Mouse (Mus musculus): ENCODE results near the gene Kpna4.

Gene Kpna4

DNA sequence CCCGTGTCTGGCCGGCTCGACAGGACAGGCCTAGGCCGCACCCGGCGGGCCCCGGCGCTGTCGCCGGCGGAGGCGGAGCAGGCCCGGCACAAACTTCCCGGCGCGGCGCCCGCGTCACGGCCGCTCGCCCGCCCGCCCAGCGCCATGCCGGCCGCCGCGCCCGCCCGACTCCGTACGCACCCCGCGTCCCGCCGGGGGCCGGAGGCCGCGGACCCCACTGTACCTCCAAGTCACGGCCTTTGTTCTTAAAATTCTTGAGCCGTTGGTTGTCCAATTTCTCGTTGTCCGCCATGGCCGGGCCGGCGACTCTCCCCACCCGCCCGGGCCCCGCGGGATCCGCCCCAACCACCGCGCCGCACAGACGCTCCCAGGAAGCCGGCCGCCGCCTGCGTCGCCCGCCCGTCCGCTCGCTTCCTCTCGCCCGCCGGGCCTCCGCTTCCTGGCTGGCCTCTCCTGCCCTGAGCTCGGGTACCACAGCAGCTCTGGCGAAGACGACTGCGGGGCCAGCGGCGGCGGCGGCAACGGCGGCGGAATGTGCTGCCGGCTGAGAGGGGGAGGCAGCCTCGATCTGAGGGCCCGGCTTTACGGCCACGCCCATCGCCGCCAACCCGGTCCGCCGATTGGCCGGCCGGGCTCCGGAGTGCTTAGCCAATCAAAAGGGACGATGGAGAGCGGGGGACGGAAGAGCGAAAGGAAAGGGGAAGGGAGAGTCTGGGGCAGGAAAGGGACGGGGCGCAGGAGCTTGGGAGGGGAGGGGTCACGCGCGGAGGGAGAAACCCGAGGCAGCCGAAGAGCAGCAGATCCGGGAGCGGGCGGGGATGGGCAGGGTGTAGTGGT, at the start of gene Kpna4:
Gene Kpna4 (minus strand): TSS at position 605 of the 837 bp plus-strand sequence.
- peak; percentile 99 for DNase-seq

DNA sequence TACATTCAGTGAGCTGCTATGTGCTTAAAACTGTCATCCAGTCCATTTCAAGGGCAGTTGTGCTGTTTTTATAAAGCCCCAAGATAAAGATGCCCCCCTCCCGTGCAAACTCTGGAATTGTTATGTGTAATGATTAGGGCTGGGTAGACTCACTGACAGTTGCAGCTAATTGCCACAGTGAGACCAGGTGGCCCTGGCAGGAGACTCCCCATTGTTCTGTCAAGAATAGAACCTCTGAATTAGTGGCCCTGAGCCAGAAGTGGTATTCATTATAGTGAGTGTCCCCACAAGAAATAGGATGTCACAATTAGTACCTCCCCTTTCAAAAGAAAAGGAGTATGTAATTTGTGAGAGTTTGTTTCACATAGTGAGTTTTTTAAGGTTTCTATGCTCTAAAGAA, 48.3 kb upstream of the Kpna4 start:
- DNase-seq: peak; percentile 92

DNA sequence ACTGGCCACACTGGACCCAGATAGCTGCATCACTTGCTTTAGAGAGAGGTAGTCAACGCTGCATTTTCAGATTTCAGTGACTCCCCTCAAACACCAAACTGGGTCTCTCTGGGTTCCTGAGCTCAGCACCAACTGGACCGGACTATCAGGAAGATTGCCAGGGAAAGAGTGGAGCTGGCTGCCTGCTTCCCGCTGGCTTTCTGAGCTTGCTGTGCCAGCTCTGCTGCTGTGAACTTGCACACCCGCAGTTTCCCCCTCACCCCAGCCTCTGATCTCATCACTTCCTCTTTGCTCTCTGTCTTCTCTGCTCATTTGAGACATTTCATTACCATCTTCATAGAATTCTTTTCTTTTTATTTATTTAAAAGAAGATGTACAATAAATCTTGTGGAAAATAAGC, 44.2 kb upstream of the Kpna4 start:
- no peak for DNase-seq

DNA sequence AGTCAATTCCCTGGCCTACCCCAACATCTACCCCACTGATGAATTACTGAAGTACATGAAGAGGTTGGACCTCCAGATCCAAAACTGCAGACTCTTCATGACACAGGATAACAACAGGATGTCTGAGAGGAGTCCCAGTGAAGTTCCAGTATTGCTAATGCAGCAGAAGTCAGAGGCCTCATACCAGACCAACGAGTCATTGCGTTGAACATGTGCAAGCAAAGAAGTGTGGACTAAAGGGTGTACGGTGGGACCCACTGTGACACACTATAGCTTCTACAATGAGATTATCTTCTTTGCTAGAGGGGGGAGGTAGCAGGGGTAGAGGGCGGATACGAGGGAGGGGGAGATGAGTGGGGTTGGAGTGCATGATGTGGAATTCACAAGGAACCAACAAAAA, 42.9 kb upstream of the Kpna4 start:
- no peak for DNase-seq

DNA sequence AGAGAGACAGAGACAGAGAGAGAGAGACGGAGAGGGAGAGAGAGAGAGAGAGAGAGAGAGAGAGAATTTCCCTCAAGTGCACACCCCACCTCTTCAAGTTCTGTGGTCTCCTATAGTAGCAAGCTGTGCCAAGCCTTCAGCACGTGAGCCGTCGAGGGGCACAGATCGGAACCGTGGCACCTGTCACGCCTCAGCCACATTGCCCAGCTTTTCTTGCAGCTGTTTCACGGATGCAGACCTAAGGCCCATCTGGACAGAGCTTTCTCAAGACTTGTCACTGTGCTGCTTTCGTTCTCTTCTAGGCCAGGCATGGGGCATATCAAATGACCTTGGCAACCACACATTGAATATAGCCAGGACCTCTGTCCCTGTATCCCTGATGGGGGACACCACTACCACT, 41.8 kb upstream of the Kpna4 start:
- DNase-seq: no peak

DNA sequence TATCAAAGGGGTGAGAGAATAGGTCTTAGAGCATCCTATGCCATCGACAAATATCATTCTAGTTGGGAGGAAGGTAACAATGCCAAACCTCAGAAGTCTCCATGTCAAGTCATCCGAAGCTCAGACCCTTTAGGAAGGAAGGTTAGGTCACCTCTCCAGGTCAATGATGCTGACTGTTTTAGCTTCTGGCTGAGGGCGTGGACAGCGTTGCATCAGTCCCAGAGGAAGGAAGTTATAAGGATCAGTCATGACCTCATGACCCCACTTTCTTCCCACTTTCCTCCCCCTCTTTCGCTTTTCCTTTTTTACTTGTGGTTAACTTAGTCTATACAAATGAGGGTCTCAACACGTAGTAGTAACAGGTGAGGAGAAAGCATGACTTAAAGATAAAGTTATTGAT, 36.1 kb upstream of the Kpna4 start:
- no peak for DNase-seq

DNA sequence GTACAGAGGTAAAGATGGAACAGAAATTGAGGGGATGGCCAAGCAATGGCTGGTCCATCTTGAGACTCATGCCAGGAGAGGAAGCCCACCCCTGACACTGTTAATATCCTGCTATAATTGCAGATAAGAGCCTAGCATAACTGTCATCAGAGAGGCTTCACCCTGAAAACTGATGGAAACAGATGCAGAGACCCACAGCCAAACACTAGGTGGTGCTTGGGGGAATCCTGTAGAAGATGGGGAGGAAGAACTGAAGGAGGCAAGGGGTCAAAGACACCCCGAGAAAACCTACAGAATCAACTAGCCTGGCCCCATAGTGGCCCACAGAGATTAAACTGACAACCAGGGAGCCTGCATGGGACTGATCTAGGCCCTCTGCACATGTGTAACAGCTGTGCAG, 33.5 kb upstream of the Kpna4 start:
- DNase-seq: no peak

DNA sequence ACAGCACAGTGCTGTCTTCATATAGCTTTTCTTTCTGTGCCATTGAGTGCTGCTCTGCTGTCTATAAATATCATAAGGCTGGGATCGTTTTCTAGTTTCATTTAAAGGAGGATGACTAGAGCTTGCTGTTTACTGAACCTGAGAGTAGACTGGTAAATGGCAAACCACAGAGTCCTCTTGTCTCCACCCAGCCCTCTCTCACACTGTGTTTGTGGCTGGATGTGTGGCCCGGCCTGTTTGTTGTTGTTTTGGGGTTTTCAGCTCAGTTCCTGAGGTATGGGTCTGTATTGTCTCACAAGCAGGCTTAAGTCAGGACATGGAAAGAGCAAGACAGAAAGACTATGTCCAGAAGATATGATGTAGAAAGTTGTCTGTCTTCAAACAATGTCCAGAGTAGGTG, 32.6 kb upstream of the Kpna4 start:
- DNase-seq: no peak

DNA sequence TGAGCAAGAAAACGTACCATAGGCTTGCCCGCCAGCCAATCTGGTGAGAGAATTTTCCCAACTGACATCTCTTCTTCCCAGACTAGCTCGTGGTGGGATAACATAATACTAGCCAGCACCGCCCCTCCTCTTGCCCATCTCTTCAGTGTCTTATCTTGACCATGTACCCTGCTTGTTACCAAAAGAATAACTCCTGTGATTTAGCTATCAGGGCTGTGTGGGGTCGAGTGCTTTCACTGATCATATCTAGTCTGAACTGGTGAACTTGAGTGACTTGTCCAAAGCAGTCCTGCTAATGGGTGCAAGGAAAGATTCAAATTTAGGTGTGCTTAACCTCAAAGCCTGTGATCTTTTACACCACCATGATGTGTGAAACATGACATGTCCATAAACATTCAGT, 31.0 kb upstream of the Kpna4 start:
- no peak for DNase-seq

DNA sequence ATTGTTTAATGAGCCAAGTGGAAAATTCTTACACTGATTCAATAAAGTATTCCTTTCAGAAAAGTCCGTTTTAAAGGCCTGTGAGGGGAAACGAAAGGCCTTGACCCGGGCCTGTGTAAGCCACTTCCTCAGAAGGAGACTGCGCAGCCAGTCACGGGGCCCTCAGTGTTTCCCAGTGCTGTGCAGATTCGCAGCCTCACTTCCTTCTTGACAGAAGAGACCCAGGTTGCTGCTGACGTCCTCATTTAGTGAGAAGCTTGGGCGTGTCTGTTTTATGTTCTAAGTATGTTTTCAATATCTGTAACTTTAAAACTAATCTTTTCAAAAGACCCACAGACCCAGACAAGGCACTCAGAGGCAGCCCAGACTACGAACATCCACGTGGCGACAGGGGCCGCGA, 29.6 kb upstream of the Kpna4 start:
- DNase-seq: no peak

DNA sequence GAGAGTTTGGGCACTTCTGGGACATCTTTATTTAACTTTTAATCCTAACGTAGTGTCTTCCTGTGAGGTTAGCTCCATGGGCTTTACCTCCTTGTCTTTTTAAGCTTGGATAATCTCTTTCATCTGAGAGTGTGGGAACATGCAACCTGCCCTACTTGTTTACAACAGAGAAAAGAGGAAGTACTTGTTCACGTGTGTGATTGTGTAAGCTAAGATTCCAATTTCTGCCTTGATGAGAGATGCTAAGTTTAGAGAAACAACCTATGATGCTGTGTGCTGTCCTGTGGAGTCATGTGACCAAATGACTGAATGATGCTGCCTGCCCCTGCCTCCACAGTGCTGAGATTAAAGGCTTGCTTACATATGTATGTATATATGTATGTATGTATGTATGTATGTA, 27.8 kb upstream of the Kpna4 start:
- no peak for DNase-seq

DNA sequence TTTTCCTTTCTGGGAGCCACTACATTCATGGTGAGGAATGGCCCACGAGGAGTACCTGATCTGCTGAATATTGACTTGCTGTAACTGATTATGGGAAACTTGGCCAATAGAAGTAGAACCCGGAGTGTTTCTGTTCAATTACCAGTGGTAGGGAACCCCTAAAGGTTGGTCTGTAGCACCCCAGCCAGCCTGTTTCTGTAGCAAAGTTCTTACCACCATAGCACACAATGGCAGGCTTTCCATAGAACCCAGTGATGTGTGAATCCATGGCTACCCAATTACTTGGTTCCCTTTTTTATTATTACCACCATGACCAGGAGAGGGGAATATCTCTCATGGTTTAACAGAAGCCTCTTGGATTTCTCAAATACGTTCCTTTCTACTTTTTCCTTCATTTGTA, 24.0 kb upstream of the Kpna4 start:
- DNase-seq: no peak

DNA sequence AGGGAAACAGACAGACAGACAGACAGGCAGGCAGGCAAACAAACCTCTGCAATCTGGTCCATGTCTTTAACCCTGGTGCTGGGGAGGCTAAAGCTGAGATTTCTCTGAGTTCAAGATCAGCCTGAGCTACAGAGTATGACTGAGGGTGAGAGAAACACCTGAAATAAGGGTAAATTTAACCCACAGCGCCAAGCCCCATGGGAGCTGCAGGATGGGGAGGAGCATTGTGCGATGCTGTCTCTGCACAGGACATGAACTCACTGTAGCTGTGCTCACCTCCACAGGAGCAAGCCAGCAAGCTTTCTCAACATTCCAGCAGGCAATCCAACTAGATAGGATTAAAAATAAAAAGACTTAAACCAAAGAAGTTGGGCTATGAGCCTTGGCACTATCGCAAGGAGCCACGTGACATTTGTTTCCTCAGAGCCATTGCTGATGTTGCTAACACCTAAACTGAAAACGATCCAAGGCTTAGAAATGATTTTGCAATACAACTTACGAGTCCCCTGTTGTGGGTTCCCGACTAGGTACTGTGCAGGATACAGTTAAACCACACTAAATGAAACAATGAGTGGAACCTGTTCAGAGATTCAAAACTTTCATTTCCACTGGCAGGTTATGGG, 15.6 kb upstream of the Kpna4 start:
- no peak for DNase-seq

DNA sequence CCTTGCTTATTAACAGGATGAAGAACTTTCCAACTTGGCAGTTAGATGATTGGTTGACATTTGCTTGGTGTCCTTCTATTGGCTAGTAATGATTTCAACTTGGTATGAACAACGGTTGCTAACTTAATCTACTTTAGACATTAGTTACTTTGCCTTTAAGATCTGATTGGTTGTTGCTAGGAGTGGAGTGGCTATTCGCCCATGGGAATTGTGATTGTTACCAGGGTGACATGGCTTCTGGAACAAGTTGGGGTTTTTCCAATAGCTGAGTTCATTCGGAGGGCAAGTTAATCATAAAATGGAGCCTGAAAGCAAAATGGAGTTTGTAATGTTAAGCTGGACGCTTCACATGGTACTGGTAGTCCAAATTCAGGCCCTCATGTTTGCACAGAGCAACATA, 13.9 kb upstream of the Kpna4 start:
- DNase-seq: no peak

DNA sequence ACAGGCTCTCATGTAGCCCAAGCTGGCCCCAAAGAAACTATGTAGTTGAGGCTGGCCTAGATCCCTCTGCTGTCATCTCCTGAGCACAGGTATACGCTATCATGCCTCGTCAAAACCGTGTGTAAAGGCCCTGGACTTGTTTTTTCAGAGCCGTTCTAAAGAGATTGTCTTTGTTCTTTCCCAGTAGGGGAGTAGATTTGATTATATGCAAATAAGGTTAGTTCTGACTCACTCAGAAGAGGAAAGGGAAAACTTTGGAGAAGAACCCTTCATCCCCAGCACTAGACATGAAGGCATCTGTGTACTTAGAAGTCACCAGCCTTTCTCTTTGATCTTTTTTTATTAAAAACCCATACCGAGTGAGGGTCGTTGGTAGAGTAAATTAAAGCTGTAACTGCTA, 9.1 kb upstream of the Kpna4 start:
- DNase-seq: no peak

DNA sequence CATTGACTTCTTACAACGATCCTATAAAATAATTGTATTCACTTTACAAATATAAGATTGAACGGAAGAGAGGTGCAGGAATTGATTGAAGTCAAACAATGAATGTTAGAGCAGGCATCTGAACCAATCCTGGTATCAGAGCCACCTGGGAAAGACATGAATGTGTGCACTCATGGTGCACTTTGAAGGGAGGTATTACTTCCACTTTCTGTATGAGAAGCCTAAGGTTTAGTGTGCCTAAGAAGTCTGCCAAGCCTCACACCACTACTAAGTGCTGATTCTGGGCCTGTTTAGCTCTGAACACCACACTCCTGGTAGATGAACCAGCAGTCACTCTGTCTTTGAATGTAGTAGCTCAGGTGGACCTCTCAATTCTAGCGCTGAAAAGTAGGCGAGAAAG, 4.1 kb upstream of the Kpna4 start:
- no peak for DNase-seq

DNA sequence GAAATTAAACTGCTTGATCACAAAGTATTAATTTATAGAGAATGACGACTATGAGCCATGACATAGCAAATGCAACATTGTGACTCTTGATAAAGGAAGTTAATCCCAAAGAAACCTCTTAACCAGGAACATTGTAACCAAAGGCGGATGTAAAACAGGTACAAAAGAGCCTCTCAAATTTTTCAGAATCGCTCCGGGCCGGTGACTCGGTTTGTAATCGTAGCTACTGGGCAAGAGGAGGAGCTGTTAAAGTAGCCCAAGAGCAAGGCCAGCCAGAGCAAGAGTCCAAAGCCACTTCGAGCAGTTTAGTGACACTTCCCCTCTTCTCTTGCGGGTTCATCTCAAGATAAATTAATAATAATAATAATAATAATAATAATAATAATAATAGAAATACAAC, 780 bp upstream of the Kpna4 start:
- DNase-seq: no peak

DNA sequence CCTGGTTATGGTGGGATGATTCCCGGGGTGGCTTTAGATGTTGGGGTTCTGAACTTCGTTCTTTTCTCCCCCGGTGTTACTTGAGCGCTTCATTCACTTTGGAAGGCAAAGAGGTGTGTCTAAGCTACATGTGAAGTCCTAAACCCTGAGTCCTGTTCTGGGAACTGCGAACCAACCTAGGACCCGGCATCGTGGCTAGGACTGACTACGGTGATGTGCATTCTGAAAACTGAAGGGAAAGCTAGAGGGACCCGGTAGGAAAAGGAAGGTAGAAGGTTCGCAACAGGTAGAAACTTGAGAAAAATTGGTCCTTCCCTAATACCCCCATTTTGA, 399 bp upstream of the Kpna4 start:
- DNase-seq: no peak

DNA sequence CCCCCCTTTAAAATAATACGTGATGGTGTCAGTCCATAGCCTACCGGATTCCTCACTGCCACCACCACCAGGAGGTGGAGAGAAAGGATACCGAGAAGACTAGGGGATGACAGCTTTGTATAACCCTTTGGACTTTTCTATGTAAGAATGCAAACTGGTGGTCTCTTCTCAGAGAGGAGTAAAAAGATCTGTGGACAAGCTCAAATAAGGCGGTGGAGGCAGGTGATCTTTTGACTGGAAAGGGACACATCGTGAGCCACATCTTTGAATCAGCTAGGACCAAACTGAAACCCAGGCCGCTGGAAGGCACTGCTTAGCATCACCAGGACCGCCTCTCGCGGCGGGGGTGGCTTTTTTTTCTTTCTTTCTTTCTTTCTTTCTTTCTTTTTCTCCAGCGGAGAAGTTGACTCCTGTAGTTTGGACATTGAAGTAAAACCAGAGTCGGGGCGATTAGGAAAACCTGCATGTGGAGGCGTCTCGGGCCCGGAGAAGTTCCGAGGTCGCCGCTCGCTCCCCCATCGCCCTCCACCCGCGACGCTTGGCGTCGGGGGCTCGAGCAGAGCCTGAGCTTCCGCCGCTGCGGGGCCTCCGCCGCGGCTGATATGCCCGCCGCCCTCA, 913 bp downstream of the Kpna4 start:
- peak; percentile 68 for DNase-seq

DNA sequence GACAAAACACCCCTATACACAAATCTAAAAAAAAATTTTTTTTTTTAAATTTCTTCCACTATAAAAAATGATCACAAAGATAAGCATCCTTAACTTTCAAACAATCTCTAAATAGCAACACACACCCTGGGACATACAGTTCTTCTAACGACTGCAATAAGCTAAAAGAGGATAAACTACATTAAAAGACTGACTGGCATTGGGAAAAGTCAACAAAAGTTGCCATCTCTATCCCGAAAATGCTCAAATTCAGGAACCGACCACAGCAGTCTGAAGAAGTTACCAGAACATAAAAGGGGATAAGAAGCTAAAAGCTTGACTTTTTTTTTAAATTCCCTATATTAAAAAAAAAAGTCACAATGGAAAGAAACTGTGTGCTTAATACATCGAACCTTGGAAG, 1.5 kb downstream of the Kpna4 start:
- no peak for DNase-seq

DNA sequence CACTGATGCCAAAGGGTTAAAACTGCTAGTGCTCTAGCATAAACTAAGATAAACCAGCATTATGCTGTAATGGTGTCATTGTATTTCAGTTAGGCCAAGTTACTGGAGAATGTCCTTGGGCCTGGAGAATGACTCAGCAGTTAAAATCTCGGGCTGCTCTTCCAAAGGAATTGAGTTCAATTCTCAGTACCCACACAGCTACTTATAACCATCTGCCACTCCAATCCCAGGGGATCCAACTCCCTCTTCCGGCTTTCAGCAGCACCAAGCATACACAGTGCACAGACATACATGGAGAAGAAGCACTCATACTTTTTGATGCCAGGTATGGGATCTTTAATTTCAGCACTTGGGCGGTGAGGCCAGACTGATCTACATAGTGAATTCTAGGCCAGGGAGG, 8.1 kb downstream of the Kpna4 start:
- DNase-seq: peak; percentile 21

DNA sequence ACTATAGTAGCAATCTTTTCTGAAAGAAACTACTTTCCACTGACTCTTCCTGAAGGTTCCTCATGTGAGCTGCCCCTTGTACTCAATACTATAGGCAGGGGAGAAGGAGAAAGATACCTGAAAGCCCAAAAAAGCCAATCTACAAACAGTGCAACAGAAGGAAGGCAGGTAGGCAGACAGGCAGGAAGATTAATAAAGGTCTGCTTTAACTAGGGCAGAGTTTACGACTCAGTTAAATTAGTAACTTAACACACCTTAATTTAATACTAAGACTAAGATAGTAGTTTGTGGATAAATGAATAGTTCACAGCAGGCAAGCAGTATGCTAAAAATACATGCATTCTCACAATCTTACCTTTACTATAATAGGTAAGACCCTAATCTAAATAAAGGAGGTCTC, 12.2 kb downstream of the Kpna4 start:
- no peak for DNase-seq

DNA sequence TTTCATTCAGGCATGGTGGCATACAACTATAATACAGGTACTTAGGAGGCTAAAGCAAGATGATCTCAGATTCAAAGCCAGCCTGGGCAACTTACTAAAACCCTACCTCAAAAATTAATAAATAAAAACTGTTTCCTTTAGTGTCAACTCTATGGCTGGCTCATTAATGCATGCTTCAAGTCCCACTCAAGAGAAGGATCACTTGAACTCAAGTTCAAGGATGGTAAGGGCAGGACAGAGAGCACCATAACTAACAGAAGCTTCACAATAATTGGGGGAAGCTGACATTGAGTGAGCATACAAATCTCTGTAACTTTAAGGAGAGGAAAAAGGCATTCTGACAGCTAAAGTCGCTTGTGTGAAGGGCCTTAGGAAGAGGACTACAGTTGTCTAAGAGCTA, 13.0 kb downstream of the Kpna4 start:
- no peak for DNase-seq

DNA sequence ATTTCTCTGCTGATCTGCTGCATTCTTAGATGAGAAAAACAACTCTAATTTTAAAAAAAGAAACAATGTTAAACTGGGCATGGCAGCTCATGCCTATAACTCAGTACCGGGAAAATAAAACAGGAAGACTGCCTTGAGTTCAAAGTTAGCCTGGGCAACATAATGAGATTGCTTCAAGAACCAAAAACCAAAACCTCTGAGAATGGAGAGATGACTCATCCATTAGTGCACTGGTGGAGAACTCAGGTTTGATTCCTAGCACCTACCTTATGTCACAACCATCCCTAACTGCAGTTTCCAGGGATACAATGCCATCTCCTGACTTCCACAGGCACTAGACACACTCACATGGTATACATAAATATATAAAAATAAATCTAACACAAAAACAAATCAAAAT, 17.8 kb downstream of the Kpna4 start:
- no peak for DNase-seq

DNA sequence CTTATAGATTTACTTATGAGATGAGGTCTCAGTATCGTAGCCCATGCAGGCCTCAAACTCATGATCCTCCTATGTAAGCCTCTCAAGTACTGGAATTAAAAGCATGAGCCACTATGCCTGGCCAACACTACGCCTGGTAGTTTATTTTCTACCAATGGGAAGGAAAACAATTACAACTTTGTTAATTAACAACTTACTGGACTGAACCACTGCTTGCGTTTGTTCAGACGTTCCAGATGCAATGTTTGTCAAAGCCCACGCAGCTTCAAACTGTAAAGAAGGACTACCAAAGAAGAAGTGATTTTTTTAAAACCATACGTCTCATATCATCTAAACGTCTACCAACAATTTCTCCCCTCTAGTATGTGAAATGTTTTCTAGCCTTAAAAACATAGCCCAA, 32.5 kb downstream of the Kpna4 start:
- no peak for DNase-seq

Data from retina, postnatal 1 day (tissue).